Mouse (Mus musculus): ENCODE results near the gene Gm49336. TPM values are rescaled to one million over a fixed set of nuclear protein-coding genes. Genes with fewer than 3 reads are reported as not detected.

Gm49336 gene
- polyA plus RNA-seq, 1 experiment from 2014 or later: 61.0 TPM

- DNase-seq (ENCODE audit: low spot score): no peak
- H3K4me3 ChIP-seq: no peak overlapping the region
- H3K27me3 ChIP-seq (ENCODE audit: low read depth, poor library complexity, severe bottlenecking): no peaks in the 10 kb centered on the region
- no peaks in the 10 kb centered on the region for H3K9me3 ChIP-seq (replicated peaks)
- no peaks in the 10 kb centered on the region for H3K4me1 ChIP-seq
- H3K27ac ChIP-seq (replicated peaks): no peak overlapping the region
- 86% methylated on average over 1 of the region's 1 CpGs for WGBS
- peaks cover 31% of the 10 kb centered on the region for H3K36me3 ChIP-seq
Observed at GRCm38 (mm10) chr14:60214040-60214439, 37.3 kb downstream of the Gm49336 start.

- peaks cover 11% of the 10 kb centered on the region for H3K4me1 ChIP-seq
- H3K27me3 ChIP-seq (ENCODE audit: low read depth, poor library complexity, severe bottlenecking): no peaks in the 10 kb centered on the region
- WGBS: 89% methylated on average over 7 of the region's 7 CpGs
- H3K27ac ChIP-seq (replicated peaks): no peak overlapping the region
- DNase-seq (ENCODE audit: low spot score): no peak
- H3K4me3 ChIP-seq: no peak overlapping the region
- no peaks in the 10 kb centered on the region for H3K9me3 ChIP-seq (replicated peaks)
- no peaks in the 10 kb centered on the region for H3K36me3 ChIP-seq
Observed at GRCm38 (mm10) chr14:60209166-60209565, 42.1 kb downstream of the Gm49336 start.

- no peak for DNase-seq (ENCODE audit: low spot score)
- 94% methylated on average over 6 of the region's 6 CpGs for WGBS
- H3K27me3 ChIP-seq (ENCODE audit: low read depth, poor library complexity, severe bottlenecking): no peaks in the 10 kb centered on the region
- no peaks in the 10 kb centered on the region for H3K36me3 ChIP-seq
- no peak overlapping the region for H3K4me3 ChIP-seq
- no peaks in the 10 kb centered on the region for H3K9me3 ChIP-seq (replicated peaks)
- peaks cover 11% of the 10 kb centered on the region for H3K4me1 ChIP-seq
- H3K27ac ChIP-seq (replicated peaks): no peak overlapping the region
Observed at GRCm38 (mm10) chr14:60204993-60205392, 46.3 kb downstream of the Gm49336 start.

- Histone ChIP-seq H3K27me3 (ENCODE audit: low read depth, poor library complexity, severe bottlenecking) (no peaks in the 10 kb centered on the region), H3K36me3 (no peaks in the 10 kb centered on the region), H3K27ac (replicated peaks) (no peak within 1 kb of the TSS), H3K4me3 (no peak within 1 kb of the TSS), H3K9me3 (replicated peaks) (no peaks in the 10 kb centered on the region), H3K4me1 (no peaks in the 10 kb centered on the region)
- 90% methylated on average over 7 of the region's 7 CpGs for WGBS
- DNase-seq (ENCODE audit: low spot score): no peak
Observed at GRCm38 (mm10) chr14:60196884-60197283, 54.4 kb downstream of the Gm49336 start, which contains the start of gene Atp8a2. Atp8a2 (minus strand) TSS chr14:60197179.

GRCm38 (mm10) chr14:60195999-60196398 lies 55.3 kb downstream of the Gm49336 start:
- H3K36me3 ChIP-seq: no peaks in the 10 kb centered on the region
- DNase-seq (ENCODE audit: low spot score): no peak
- 95% methylated on average over 5 of the region's 5 CpGs for WGBS
- no peaks in the 10 kb centered on the region for H3K27me3 ChIP-seq (ENCODE audit: low read depth, poor library complexity, severe bottlenecking)
- H3K9me3 ChIP-seq (replicated peaks): no peaks in the 10 kb centered on the region
- H3K4me1 ChIP-seq: no peaks in the 10 kb centered on the region
- no peak overlapping the region for H3K27ac ChIP-seq (replicated peaks)
- H3K4me3 ChIP-seq: no peak overlapping the region

- H3K27me3 ChIP-seq (ENCODE audit: low read depth, poor library complexity, severe bottlenecking): no peaks in the 10 kb centered on the region
- DNase-seq (ENCODE audit: low spot score): no peak
- WGBS: 76% methylated on average over 1 of the region's 1 CpGs
- H3K4me3 ChIP-seq: no peak overlapping the region
- H3K36me3 ChIP-seq: no peaks in the 10 kb centered on the region
- no peaks in the 10 kb centered on the region for H3K9me3 ChIP-seq (replicated peaks)
- no peak overlapping the region for H3K27ac ChIP-seq (replicated peaks)
- H3K4me1 ChIP-seq: no peaks in the 10 kb centered on the region
Observed at GRCm38 (mm10) chr14:60194606-60195005, 56.7 kb downstream of the Gm49336 start.

- H3K4me3 ChIP-seq: no peak overlapping the region
- no peak overlapping the region for H3K27ac ChIP-seq (replicated peaks)
- H3K27me3 ChIP-seq (ENCODE audit: low read depth, poor library complexity, severe bottlenecking): no peaks in the 10 kb centered on the region
- no peaks in the 10 kb centered on the region for H3K36me3 ChIP-seq
- H3K4me1 ChIP-seq: no peaks in the 10 kb centered on the region
- H3K9me3 ChIP-seq (replicated peaks): no peaks in the 10 kb centered on the region
- WGBS: 90% methylated on average over 5 of the region's 5 CpGs
- DNase-seq (ENCODE audit: low spot score): no peak
Observed at GRCm38 (mm10) chr14:60189771-60190170, 61.5 kb downstream of the Gm49336 start.

GRCm38 (mm10) chr14:60188201-60188825 lies 63.0 kb downstream of the Gm49336 start:
- no peaks in the 10 kb centered on the region for H3K36me3 ChIP-seq
- no peak overlapping the region for H3K27ac ChIP-seq (replicated peaks)
- no peaks in the 10 kb centered on the region for H3K4me1 ChIP-seq
- no peaks in the 10 kb centered on the region for H3K9me3 ChIP-seq (replicated peaks)
- DNase-seq (ENCODE audit: low spot score): no peak
- no peaks in the 10 kb centered on the region for H3K27me3 ChIP-seq (ENCODE audit: low read depth, poor library complexity, severe bottlenecking)
- H3K4me3 ChIP-seq: no peak overlapping the region
- WGBS: 84% methylated on average over 5 of the region's 5 CpGs

- Histone ChIP-seq H3K27me3 (ENCODE audit: low read depth, poor library complexity, severe bottlenecking) (peaks cover 41% of the 10 kb centered on the region), H3K4me1 (peaks cover 15% of the 10 kb centered on the region), H3K36me3 (no peaks in the 10 kb centered on the region), H3K4me3 (no peak overlapping the region), H3K27ac (replicated peaks) (no peak overlapping the region), H3K9me3 (replicated peaks) (no peaks in the 10 kb centered on the region)
- WGBS: 98% methylated on average over 2 of the region's 2 CpGs
- no peak for DNase-seq (ENCODE audit: low spot score)
Observed at GRCm38 (mm10) chr14:60181306-60181705, 70.0 kb downstream of the Gm49336 start.

GRCm38 (mm10) chr14:60178571-60178955 lies 72.7 kb downstream of the Gm49336 start:
- no peak for DNase-seq (ENCODE audit: low spot score)
- H3K4me1 ChIP-seq: peaks cover 15% of the 10 kb centered on the region
- WGBS: 49% methylated on average over 2 of the region's 2 CpGs
- H3K36me3 ChIP-seq: no peaks in the 10 kb centered on the region
- H3K4me3 ChIP-seq: no peak overlapping the region
- H3K27me3 ChIP-seq (ENCODE audit: low read depth, poor library complexity, severe bottlenecking): peaks cover 68% of the 10 kb centered on the region
- H3K27ac ChIP-seq (replicated peaks): no peak overlapping the region
- no peaks in the 10 kb centered on the region for H3K9me3 ChIP-seq (replicated peaks)

GRCm38 (mm10) chr14:60177614-60178570 lies 73.4 kb downstream of the Gm49336 start:
- WGBS: 21% methylated on average over 36 of the region's 37 CpGs
- H3K4me3 ChIP-seq: peak overlapping the region; percentile 86
- H3K4me1 ChIP-seq: peaks cover 17% of the 10 kb centered on the region
- H3K36me3 ChIP-seq: no peaks in the 10 kb centered on the region
- no peaks in the 10 kb centered on the region for H3K9me3 ChIP-seq (replicated peaks)
- peaks cover 72% of the 10 kb centered on the region for H3K27me3 ChIP-seq (ENCODE audit: low read depth, poor library complexity, severe bottlenecking)
- DNase-seq (ENCODE audit: low spot score): peak; percentile 53
- H3K27ac ChIP-seq (replicated peaks): peak overlapping the region; percentile 85

- H3K36me3 ChIP-seq: no peaks in the 10 kb centered on the region
- peaks cover 72% of the 10 kb centered on the region for H3K27me3 ChIP-seq (ENCODE audit: low read depth, poor library complexity, severe bottlenecking)
- peak overlapping the region; percentile 85 for H3K27ac ChIP-seq (replicated peaks)
- H3K4me3 ChIP-seq: peak overlapping the region; percentile 86
- peaks cover 21% of the 10 kb centered on the region for H3K4me1 ChIP-seq
- under 1% methylated on average over 77 of the region's 84 CpGs for WGBS
- peak; percentile 57 for DNase-seq (ENCODE audit: low spot score)
- no peaks in the 10 kb centered on the region for H3K9me3 ChIP-seq (replicated peaks)
Observed at GRCm38 (mm10) chr14:60176891-60177613, 74.3 kb downstream of the Gm49336 start.

Measured in midbrain, embryonic 10.5 days (tissue).